Mouse (Mus musculus): ENCODE measurements around the gene Ncor1. TPM values are rescaled to one million over a fixed set of nuclear protein-coding genes. Genes with fewer than 3 reads are reported as not detected.
A peak's percentile ranks its signal among the peaks of the same experiment; 100 is the strongest.
"Not testable (repeated sequence)": the region's sequence is repeated elsewhere in the genome, so short reads cannot be mapped to it uniquely, and the experiment has no call there.

Gene Ncor1
- polyA plus RNA-seq, 1 experiment from 2014 or later: 123 TPM

DNA sequence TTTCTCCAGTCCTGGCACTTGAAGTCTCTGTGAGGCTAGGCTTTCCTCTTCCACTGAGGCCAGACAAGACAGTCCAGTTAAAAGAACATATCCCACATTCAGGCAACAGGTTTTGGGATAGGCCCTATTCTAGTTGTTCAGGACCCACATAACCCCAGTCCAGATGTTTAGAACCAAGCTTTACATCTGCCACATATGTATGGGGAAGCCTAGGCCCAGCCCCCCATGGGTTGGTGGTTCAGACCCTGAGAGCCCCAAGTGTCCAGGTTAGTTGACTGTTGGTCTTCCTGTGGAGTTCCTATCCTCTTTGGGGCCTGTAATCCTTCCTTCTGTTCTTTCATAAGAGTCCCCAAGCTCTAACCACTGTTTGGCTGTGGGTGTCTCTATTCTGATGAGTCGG, 170.6 kb downstream of the Ncor1 start:
- no peak overlapping the region for H3K9ac ChIP-seq (ENCODE audit: low read depth, low read length)
- TF ChIP-seq CTCF (IDR thresholded peaks at IDR 0.05; ENCODE audit: low read depth): no peak
- no peak overlapping the region for H3K27ac ChIP-seq
- ATAC-seq (replicated peaks; ENCODE audit: low FRiP score, low read depth) (no peak), DNase-seq (ENCODE audit: low spot score) (no peak)
- H3K4me2 ChIP-seq (ENCODE audit: low read length): no peak overlapping the region
- H3K36me3 ChIP-seq (ENCODE audit: insufficient read depth, low read length): peaks cover 33% of the 10 kb centered on the region; the same call in 1 of the 2 replicates
- H3K27me3 ChIP-seq (ENCODE audit: insufficient read depth, low read length): no peaks in the 10 kb centered on the region
- no peaks in the 10 kb centered on the region for H3K4me1 ChIP-seq (replicated peaks; ENCODE audit: insufficient read depth, low read length)
- H3K4me3 ChIP-seq (replicated peaks; ENCODE audit: low read depth, low read length): no peak overlapping the region
- H3K9me3 ChIP-seq (replicated peaks; ENCODE audit: low read length): no peaks in the 10 kb centered on the region
- WGBS: 96% methylated on average over 1 of the region's 1 CpGs

GRCm38 (mm10) chr11:62285020-62285419, 173.3 kb downstream of the Ncor1 start:
- DNase-seq (ENCODE audit: low spot score): no peak
- H3K9me3 ChIP-seq (replicated peaks; ENCODE audit: low read length): no peaks in the 10 kb centered on the region

DNA sequence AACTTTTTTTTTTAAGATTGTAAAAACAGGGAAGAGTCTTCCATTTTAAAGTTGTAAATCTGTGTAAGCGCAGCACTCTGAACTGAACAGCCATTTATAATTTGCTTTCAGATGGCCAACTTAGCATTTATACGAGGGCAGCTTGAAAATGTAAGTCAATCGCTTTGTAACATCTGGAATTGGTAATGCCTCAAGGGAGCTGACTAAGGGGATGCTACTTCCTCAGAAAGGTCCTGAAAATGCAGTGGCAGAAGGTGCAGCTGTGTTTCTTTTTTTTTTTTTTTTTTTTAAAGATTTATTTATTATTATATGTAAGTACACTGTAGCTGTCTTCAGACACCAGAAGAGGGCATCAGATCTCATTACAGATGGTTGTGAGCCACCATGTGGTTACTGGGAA, 174.3 kb downstream of the Ncor1 start:
- DNase-seq (ENCODE audit: low spot score): not testable (repeated sequence)

More at GRCm38 (mm10) chr11:62285020-62285419, 173.3 kb downstream of the Ncor1 start:
- H3K9ac ChIP-seq (ENCODE audit: low read depth, low read length): no peak overlapping the region
- H3K4me1 ChIP-seq (replicated peaks; ENCODE audit: insufficient read depth, low read length): no peaks in the 10 kb centered on the region
- H3K4me3 ChIP-seq (replicated peaks; ENCODE audit: low read depth, low read length): no peak overlapping the region
- 65% methylated on average over 8 of the region's 8 CpGs for WGBS
- no peak for TF ChIP-seq CTCF (IDR thresholded peaks at IDR 0.05; ENCODE audit: low read depth)
- H3K36me3 ChIP-seq (ENCODE audit: insufficient read depth, low read length): peaks cover 26% of the 10 kb centered on the region; the same call in 1 of the 2 replicates
- H3K27ac ChIP-seq: no peak overlapping the region
- ATAC-seq (replicated peaks; ENCODE audit: low FRiP score, low read depth): no peak
- H3K27me3 ChIP-seq (ENCODE audit: insufficient read depth, low read length): no peaks in the 10 kb centered on the region
- no peak overlapping the region for H3K4me2 ChIP-seq (ENCODE audit: low read length)

DNA sequence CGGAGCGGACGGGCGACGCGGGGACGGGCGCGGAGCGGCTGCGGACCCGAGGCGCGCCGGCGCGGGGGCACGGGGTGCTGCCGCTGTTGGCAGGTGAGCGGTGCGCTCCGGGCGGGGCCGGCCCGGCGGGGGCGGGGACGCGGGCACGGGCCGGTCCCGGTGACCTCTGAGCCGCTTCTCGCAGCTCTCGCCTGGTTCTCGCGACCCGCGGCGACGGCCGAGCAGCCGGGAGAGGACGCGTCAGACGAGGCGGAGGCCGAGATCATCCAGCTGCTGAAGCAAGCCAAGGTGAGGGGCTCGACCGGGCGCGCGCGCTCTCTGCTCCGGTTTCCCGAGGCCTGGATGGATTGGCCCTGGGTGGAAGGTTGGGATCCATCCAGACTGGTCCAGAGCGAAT, 176.7 kb downstream of the Ncor1 start:
- no peaks in the 10 kb centered on the region for H3K9me3 ChIP-seq (replicated peaks; ENCODE audit: low read length)
- peak overlapping the region; percentile 93 for H3K27ac ChIP-seq
- no peaks in the 10 kb centered on the region for H3K27me3 ChIP-seq (ENCODE audit: insufficient read depth, low read length)
- H3K9ac ChIP-seq (ENCODE audit: low read depth, low read length): peak overlapping the region; percentile 66
- H3K4me1 ChIP-seq (replicated peaks; ENCODE audit: insufficient read depth, low read length): no peaks in the 10 kb centered on the region
- H3K4me3 ChIP-seq (replicated peaks; ENCODE audit: low read depth, low read length): peak overlapping the region; percentile 60
- peak; percentile 85 for ATAC-seq (replicated peaks; ENCODE audit: low FRiP score, low read depth)
- under 1% methylated on average over 42 of the region's 57 CpGs for WGBS
- no peak for TF ChIP-seq CTCF (IDR thresholded peaks at IDR 0.05; ENCODE audit: low read depth)
- peak; percentile 65 for DNase-seq (ENCODE audit: low spot score)
- H3K36me3 ChIP-seq (ENCODE audit: insufficient read depth, low read length): peaks cover 8% of the 10 kb centered on the region; the same call in 1 of the 2 replicates
- peak overlapping the region; percentile 65 for H3K4me2 ChIP-seq (ENCODE audit: low read length)

More for the DNA sequence above, 174.3 kb downstream of the Ncor1 start:
- H3K4me2 ChIP-seq (ENCODE audit: low read length); H3K4me3 ChIP-seq (replicated peaks; ENCODE audit: low read depth, low read length); H3K27ac ChIP-seq; H3K27me3 ChIP-seq (ENCODE audit: insufficient read depth, low read length); H3K4me1 ChIP-seq (replicated peaks; ENCODE audit: insufficient read depth, low read length); H3K9ac ChIP-seq (ENCODE audit: low read depth, low read length); H3K9me3 ChIP-seq (replicated peaks; ENCODE audit: low read length); ATAC-seq (replicated peaks; ENCODE audit: low FRiP score, low read depth): not testable (repeated sequence)
- 81% methylated on average over 3 of the region's 3 CpGs for WGBS
- H3K36me3 ChIP-seq (ENCODE audit: insufficient read depth, low read length): peaks cover 22% of the 10 kb centered on the region; the same call in 1 of the 2 replicates

- under 1% methylated on average over 64 of the region's 68 CpGs for WGBS
- Histone ChIP-seq H3K4me1 (replicated peaks; ENCODE audit: insufficient read depth, low read length) (no peaks in the 10 kb centered on the region), H3K9ac (ENCODE audit: low read depth, low read length) (peak within 1 kb of the TSS; percentile 66), H3K4me2 (ENCODE audit: low read length) (peak within 1 kb of the TSS; percentile 65), H3K4me3 (replicated peaks; ENCODE audit: low read depth, low read length) (peak within 1 kb of the TSS; percentile 60), H3K27ac (peak within 1 kb of the TSS; percentile 93), H3K36me3 (ENCODE audit: insufficient read depth, low read length) (peaks cover 3% of the 10 kb centered on the region; the same call in 1 of the 2 replicates), H3K27me3 (ENCODE audit: insufficient read depth, low read length) (no peaks in the 10 kb centered on the region), H3K9me3 (replicated peaks; ENCODE audit: low read length) (no peaks in the 10 kb centered on the region)
- ATAC-seq (replicated peaks; ENCODE audit: low FRiP score, low read depth) (peak; percentile 96), DNase-seq (ENCODE audit: low spot score) (peak; percentile 95)
- peak; percentile 86 for TF ChIP-seq CTCF (IDR thresholded peaks at IDR 0.05; ENCODE audit: low read depth)
Observed at GRCm38 (mm10) chr11:62280675-62281600, 177.4 kb downstream of the Ncor1 start, which contains the start of the genes Zswim7 and Ttc19. Zswim7 (minus strand) TSS chr11:62281375. Ttc19 (plus strand) TSS chr11:62281473.

DNA sequence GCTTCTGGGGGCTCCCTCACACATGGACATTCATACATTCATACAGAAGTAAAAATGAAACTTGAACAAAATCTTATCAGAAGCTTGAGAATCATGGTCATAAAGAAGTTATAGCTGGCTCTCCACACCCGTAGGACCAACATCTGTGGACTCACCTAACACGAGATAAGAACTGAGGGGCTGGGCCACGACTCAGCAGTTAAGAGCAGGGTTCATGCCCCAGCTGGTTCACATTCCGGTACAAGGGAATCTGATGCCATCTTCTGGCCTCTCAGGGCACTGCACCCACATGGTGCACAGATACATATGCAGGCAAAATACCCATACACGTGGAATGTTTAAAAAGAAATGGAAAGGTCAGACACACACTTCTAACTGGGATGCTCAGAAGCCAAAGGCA, 180.3 kb downstream of the Ncor1 start:
- DNase-seq (ENCODE audit: low spot score) (peak; percentile 78), ATAC-seq (replicated peaks; ENCODE audit: low FRiP score, low read depth) (no peak)
- Histone ChIP-seq H3K27ac (no peak overlapping the region), H3K27me3 (ENCODE audit: insufficient read depth, low read length) (no peaks in the 10 kb centered on the region), H3K4me2 (ENCODE audit: low read length) (no peak overlapping the region), H3K9me3 (replicated peaks; ENCODE audit: low read length) (no peaks in the 10 kb centered on the region), H3K9ac (ENCODE audit: low read depth, low read length) (no peak overlapping the region), H3K36me3 (ENCODE audit: insufficient read depth, low read length) (no peaks in the 10 kb centered on the region), H3K4me3 (replicated peaks; ENCODE audit: low read depth, low read length) (no peak overlapping the region), H3K4me1 (replicated peaks; ENCODE audit: insufficient read depth, low read length) (no peaks in the 10 kb centered on the region)
- WGBS: 25% methylated on average over 5 of the region's 5 CpGs
- TF ChIP-seq CTCF (IDR thresholded peaks at IDR 0.05; ENCODE audit: low read depth): peak; percentile 89

Data from kidney, postnatal 0 days (tissue).